Mouse (Mus musculus) myocyte (in vitro differentiated cells): ENCODE measurements at regions not wholly inside any gene's neighbourhood (a gene's known extent, or its start where the extent isn't known, plus 50 kb on each side); places are given as distances from the start of the nearest gene placed in this dataset.

Experiments used
- H3K27me3 ChIP-seq: one replicate; pipeline ENCODE4 v1.6.1; 2011; ENCODE audit not compliant: control insufficient read depth, insufficient read depth, insufficient read length
- H3K36me3 ChIP-seq: one replicate; pipeline ENCODE4 v1.6.1; 2011; ENCODE audit not compliant: control insufficient read depth, insufficient read depth
- H3K4me2 ChIP-seq: one replicate; pipeline ENCODE4 v1.6.1; 2011; ENCODE audit warnings: low read depth, control low read depth
- H3K4me3 ChIP-seq: one replicate; pipeline ENCODE4 v1.5.1; 2011; ENCODE audit warnings: mild to moderate bottlenecking, control low read depth, moderate library complexity
- H3K79me2 ChIP-seq: one replicate; pipeline ENCODE4 v1.6.1; 2011; ENCODE audit not compliant: control insufficient read depth, insufficient read depth
- H3ac ChIP-seq: one replicate; pipeline ENCODE4 v1.6.1; 2011; ENCODE audit not compliant: control insufficient read depth, insufficient read length
- CEBPB ChIP-seq: IDR thresholded peaks from 2 replicates; pipeline ENCODE4 v1.6.1; 2011; ENCODE audit warnings: mild to moderate bottlenecking, moderate library complexity; ENCODE audit not compliant: poor library complexity, insufficient read depth, severe bottlenecking
- E2F4 ChIP-seq: IDR thresholded peaks from one replicate; pipeline ENCODE4 v1.6.1; 2011; ENCODE audit warnings: mild to moderate bottlenecking, control low read depth, moderate library complexity; ENCODE audit not compliant: insufficient read depth
- MAX ChIP-seq: IDR thresholded peaks from one replicate; pipeline ENCODE4 v1.6.1; 2011; ENCODE audit warnings: low read depth, mild to moderate bottlenecking, control low read depth
- MYOD1 ChIP-seq, 3 experiments: IDR thresholded peaks; one replicate each; pipeline ENCODE4 v1.6.1; 2011; ENCODE audit warnings: control low read depth in 2 of 3, low read depth in 2 of 3, mild to moderate bottlenecking in 2 of 3, moderate library complexity in 1 of 3; ENCODE audit not compliant: insufficient read length in 2 of 3, control insufficient read depth in 1 of 3
- MYOG ChIP-seq, 3 experiments: IDR thresholded peaks; one replicate each; pipeline ENCODE4 v1.6.1; 2011; ENCODE audit warnings: control low read depth in 2 of 3, low read depth in 2 of 3, mild to moderate bottlenecking in 2 of 3; ENCODE audit not compliant: insufficient read length in 2 of 3, control insufficient read depth in 1 of 3, insufficient read depth in 1 of 3
- POLR2A ChIP-seq: IDR thresholded peaks from one replicate; pipeline ENCODE4 v1.6.1; 2011; ENCODE audit warnings: low read depth, mild to moderate bottlenecking, control low read depth, moderate library complexity; ENCODE audit not compliant: insufficient read length
- POLR2AphosphoS2 ChIP-seq: IDR thresholded peaks from one replicate; pipeline ENCODE4 v1.6.1; 2011; ENCODE audit warnings: low read depth, control low read depth; ENCODE audit not compliant: insufficient read length
- REST ChIP-seq: IDR thresholded peaks from one replicate; pipeline ENCODE4 v1.6.1; 2011; ENCODE audit warnings: mild to moderate bottlenecking, control low read depth, moderate library complexity; ENCODE audit not compliant: insufficient read depth, insufficient read length
- SRF ChIP-seq: IDR thresholded peaks from one replicate; pipeline ENCODE4 v1.6.1; 2011; ENCODE audit warnings: low read depth; ENCODE audit not compliant: control insufficient read depth, insufficient read length
- TCF12 ChIP-seq: IDR thresholded peaks from one replicate; pipeline ENCODE4 v1.6.1; 2011; ENCODE audit warnings: mild to moderate bottlenecking, control low read depth; ENCODE audit not compliant: poor library complexity, insufficient read depth, severe bottlenecking
- TCF3 ChIP-seq: IDR thresholded peaks from one replicate; pipeline ENCODE4 v1.6.1; 2011; ENCODE audit warnings: low read depth, control low read depth; ENCODE audit not compliant: insufficient read length
- USF1 ChIP-seq: IDR thresholded peaks from one replicate; pipeline ENCODE4 v1.6.1; 2011; ENCODE audit warnings: low read depth, mild to moderate bottlenecking, control low read depth, moderate library complexity

DNA sequence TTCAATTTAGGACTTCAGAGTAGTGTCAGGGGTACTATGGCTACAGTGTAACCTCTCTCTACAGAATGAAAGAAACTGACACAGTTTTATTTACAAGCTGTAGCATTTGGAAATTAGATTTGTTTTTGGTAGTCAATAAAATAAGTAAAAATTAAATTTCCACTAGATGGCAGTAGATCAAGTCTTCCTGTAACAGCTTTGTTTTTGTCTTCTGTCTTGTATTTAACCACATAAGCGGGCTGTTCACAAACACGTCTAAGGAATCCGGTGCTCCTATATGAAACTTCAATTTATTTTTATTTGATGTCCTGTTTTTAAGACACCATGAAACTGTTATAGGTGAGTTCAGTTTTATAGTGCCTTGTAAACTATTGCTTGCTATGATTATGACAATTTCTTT lies 238.8 kb downstream of the Usp25 start:
- Histone ChIP-seq H3K36me3 (no peaks in the 10 kb centered on the region), H3K4me2 (no peak overlapping the region)

DNA sequence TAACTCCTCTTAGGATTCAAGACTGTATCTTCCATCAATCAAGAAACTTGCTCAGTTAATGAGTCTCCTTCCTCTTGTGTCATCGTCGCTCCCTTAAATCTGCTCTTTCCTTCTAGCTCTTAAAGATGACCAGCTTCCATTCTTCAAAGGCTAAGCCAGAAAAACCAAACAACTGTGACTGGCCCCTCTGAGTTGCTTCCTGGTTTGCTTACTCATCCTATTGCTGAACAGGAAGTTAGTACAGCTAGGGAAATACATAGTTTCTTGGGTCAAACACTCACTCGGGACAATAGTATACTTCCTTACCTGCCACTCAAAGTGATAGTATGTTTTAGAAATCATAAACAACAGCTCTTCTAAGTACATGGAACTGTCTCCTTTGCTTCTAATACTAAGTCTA lies 237.9 kb downstream of the Usp25 start:
- Histone ChIP-seq H3K4me2 (no peak overlapping the region), H3K27me3 (no peaks in the 10 kb centered on the region), H3ac (no peak overlapping the region), H3K79me2 (no peaks in the 10 kb centered on the region), H3K36me3 (no peaks in the 10 kb centered on the region), H3K4me3 (no peak overlapping the region)
- TF ChIP-seq TCF3 = no peak
- no peak for TF ChIP-seq MYOD1 (IDR thresholded peaks at IDR 0.05; ENCODE audit: control insufficient read depth in 1 of 3, insufficient read length in 2 of 3, low read depth in 2 of 3)
- TF ChIP-seq MYOG (IDR thresholded peaks at IDR 0.05; ENCODE audit: control insufficient read depth in 1 of 3, insufficient read depth in 1 of 3, insufficient read length in 2 of 3, low read depth in 2 of 3) = no peak
- TF ChIP-seq POLR2AphosphoS2 = no peak
- TF ChIP-seq E2F4 = no peak
- no peak for TF ChIP-seq REST
- TF ChIP-seq CEBPB = no peak
- no peak for TF ChIP-seq SRF
- no peak for TF ChIP-seq USF1
- TF ChIP-seq TCF12 = no peak
- no peak for TF ChIP-seq MAX
- no peak for TF ChIP-seq POLR2A

More for the DNA sequence above, 238.8 kb downstream of the Usp25 start:
- H3K79me2 ChIP-seq = no peaks in the 10 kb centered on the region
- H3ac ChIP-seq = no peak overlapping the region
- no peaks in the 10 kb centered on the region for H3K27me3 ChIP-seq
- H3K4me3 ChIP-seq = no peak overlapping the region
- TF ChIP-seq E2F4 = no peak
- no peak for TF ChIP-seq TCF12
- TF ChIP-seq SRF = no peak
- TF ChIP-seq POLR2A = no peak
- no peak for TF ChIP-seq MYOD1 (IDR thresholded peaks at IDR 0.05; ENCODE audit: control insufficient read depth in 1 of 3, insufficient read length in 2 of 3, low read depth in 2 of 3)
- TF ChIP-seq MAX = no peak
- TF ChIP-seq CEBPB = no peak
- no peak for TF ChIP-seq TCF3
- no peak for TF ChIP-seq USF1
- TF ChIP-seq POLR2AphosphoS2 = no peak
- TF ChIP-seq REST = no peak
- no peak for TF ChIP-seq MYOG (IDR thresholded peaks at IDR 0.05; ENCODE audit: control insufficient read depth in 1 of 3, insufficient read depth in 1 of 3, insufficient read length in 2 of 3, low read depth in 2 of 3)

DNA sequence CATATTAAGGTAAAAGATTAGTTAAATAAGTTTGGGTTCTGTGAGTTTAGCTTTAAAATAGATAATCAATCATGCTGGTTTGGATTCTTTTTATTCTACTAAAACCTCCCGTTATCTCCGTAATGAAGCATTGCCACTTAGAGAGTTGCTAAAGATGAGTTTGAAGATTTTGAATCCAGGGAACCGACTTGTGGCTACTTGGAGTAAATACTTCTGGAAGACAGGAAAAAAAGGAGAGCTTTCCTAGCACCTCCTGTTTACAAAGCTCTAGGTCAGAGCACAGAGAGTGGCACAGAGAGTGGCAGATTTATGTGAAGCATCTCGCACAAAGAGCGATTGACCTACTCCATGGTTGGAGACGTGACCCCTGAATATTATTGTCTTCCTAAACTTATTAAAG lies 227.4 kb downstream of the Usp25 start:
- Histone ChIP-seq H3K36me3 (no peaks in the 10 kb centered on the region), H3K4me3 (no peak overlapping the region), H3K79me2 (no peaks in the 10 kb centered on the region), H3K27me3 (no peaks in the 10 kb centered on the region), H3ac (no peak overlapping the region), H3K4me2 (no peak overlapping the region)
- TF ChIP-seq TCF12 (no peak), MYOG (IDR thresholded peaks at IDR 0.05; ENCODE audit: control insufficient read depth in 1 of 3, insufficient read depth in 1 of 3, insufficient read length in 2 of 3, low read depth in 2 of 3) (no peak), MAX (no peak), CEBPB (no peak), POLR2AphosphoS2 (no peak), MYOD1 (IDR thresholded peaks at IDR 0.05; ENCODE audit: control insufficient read depth in 1 of 3, insufficient read length in 2 of 3, low read depth in 2 of 3) (no peak), POLR2A (no peak), E2F4 (no peak), SRF (no peak), REST (no peak), TCF3 (no peak), USF1 (no peak)

DNA sequence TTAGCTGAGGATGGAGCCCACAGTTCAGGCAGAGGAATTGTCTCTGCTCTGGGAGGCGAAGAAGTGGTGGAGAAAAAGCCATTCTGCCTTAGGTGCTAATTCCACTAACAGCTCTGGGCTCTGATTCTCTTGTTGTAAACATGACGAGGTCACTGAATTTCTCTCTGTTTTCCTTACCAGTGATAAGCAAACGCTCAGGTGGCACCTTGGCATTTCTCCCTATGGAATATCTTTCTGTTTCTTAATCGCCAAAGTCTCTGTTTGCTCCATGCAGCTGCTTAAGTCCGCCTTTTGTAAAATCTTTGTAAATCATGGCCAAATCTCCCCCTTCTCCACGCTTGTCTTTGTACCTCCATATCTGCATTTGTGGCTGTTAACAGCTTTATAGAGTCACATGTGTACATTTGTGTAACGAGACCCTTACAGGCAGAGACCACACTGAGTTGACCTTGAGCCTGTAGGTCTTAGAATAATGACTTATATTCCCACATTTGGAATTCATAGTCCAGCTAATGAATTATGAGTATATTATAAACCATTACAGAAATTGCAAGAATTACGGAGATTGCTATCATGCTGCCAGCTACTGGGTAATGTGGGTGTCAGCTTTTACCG lies 225.8 kb downstream of the Usp25 start:
- no peaks in the 10 kb centered on the region for H3K27me3 ChIP-seq
- no peak for TF ChIP-seq USF1
- TF ChIP-seq POLR2A = no peak
- no peak for TF ChIP-seq MAX
- TF ChIP-seq SRF = no peak
- TF ChIP-seq TCF3 = no peak
- TF ChIP-seq MYOD1 (IDR thresholded peaks at IDR 0.05; ENCODE audit: control insufficient read depth in 1 of 3, insufficient read length in 2 of 3, low read depth in 2 of 3) = no peak
- TF ChIP-seq POLR2AphosphoS2 = no peak
- TF ChIP-seq E2F4 = no peak
- no peak for TF ChIP-seq REST
- TF ChIP-seq TCF12 = no peak
- no peak for TF ChIP-seq CEBPB
- TF ChIP-seq MYOG (IDR thresholded peaks at IDR 0.05; ENCODE audit: control insufficient read depth in 1 of 3, insufficient read depth in 1 of 3, insufficient read length in 2 of 3, low read depth in 2 of 3) = no peak
- no peak overlapping the region for H3K4me2 ChIP-seq
- H3ac ChIP-seq = no peak overlapping the region
- H3K79me2 ChIP-seq = no peaks in the 10 kb centered on the region
- H3K4me3 ChIP-seq = no peak overlapping the region
- no peaks in the 10 kb centered on the region for H3K36me3 ChIP-seq
